Mouse (Mus musculus) c-Kit-positive CD71-positive TER-119-positive erythroid progenitor cells, embryonic 14.5 days (primary cell): ENCODE measurements around the gene Scnn1a.

Source experiments
- DNase-seq: peaks from one replicate; pipeline ENCODE4 v3.0.0-alpha.2; 2013; ENCODE audit warnings: low spot score

The Scnn1a gene

DNA sequence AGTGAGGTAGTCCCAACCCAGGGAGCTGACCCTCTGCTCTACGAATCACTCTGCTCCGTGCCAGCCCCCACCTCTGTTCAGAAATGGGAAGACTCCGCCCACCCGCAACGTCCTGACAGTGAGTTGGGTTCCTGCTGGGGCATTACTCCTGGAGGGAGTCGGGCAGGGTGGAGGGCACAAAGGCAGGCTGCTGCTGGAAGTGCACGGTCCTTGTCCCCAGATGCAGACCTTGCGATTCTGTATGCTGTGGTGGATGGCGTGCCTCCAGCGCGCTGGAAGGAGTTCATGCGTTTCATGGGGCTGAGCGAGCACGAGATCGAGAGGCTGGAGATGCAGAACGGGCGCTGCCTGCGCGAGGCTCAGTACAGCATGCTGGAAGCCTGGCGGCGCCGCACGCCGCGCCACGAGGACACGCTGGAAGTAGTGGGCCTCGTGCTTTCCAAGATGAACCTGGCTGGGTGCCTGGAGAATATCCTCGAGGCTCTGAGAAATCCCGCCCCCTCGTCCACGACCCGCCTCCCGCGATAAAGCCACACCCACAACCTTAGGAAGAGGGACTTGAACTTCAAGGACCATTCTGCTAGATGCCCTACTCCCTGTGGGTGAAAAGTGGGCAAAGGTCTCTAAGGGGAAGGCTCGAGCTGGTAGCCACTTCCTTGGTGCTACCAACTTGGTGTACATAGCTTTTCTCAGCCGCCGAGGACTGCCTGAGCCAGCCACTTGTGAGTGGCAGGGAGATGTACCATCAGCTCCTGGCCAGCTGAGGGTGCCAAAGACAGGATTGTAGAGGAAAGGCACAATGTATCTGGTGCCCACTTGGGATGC, 41.2 kb downstream of the Scnn1a start:
- DNase-seq = no peak

DNA sequence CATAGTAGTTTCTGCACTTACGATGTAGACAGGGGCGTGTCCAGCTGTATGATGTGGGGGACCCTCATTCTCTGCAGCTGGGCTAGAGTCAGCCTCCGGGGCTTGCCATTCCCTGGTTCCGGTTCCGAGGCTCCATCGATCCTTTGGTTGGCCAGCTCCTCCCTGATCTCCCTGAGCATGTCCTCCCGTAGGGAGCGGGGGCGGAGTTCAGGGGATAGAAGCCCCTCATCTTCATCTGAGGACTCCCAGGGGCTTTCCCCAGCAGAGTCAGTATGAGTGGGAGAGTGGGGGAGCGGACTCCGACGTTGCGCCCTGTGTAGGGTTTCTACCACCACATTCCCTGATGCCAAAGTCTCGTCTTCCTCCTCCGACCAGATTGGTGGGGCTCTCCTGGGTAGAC, 42.6 kb downstream of the Scnn1a start:
- DNase-seq = no peak

DNA sequence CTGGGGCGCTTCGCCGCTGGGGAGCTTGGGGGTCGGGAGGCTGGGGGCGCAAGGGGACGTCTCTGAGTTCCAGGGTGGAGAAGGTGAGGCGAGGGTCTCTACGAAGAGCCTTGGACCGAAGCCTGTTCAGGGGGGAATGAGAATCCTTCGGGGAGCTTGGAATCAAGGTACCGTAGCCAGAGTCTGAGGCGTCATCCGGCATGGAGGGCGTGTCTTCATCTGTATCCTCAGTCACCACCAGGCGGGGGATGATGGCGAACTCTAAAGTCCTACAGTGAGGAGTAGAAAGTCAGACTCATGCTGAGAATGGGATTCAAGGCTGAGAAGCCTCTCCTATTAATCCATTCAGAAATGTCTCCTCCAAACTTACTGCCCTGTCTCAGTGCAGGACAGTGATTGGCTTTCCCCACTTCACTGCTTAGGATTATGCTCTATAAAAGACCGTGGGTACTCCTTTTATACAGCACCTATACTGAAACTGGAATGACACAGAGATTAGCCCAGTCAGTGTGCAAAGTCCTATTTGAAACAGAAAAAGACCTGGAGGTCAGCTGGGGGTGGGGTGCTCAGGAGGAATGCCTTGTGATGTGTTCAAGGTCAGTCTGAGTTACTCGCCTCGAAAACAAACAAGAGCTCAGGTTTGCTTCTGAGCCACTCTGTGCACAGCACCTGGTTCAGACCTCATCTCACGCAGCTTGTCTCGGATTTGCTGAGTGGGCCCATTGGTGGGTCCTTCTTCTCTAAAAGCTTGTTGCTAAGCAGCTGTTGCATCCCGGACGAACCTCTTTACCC, 43.2 kb downstream of the Scnn1a start:
- DNase-seq = no peak

DNA sequence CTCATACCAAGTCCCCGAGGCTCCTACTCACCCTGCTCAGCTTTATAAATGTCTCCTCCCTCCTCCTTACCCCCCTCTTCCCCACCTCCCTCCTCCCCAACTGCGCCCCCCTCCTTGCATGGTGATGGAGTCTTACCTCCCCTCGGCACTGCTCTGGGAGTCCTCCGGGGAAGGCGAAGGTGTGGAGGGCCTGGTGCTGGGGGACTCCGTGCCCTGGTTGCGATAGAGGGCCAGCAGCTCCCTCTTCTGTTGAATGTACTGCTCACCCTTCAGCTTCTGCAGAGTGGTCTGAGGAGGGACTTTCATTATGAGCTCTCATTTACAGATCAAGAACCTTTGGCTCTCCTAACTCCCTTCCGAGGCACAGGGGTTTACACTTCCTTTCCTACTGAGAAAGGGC, 44.0 kb downstream of the Scnn1a start:
- DNase-seq = no peak

DNA sequence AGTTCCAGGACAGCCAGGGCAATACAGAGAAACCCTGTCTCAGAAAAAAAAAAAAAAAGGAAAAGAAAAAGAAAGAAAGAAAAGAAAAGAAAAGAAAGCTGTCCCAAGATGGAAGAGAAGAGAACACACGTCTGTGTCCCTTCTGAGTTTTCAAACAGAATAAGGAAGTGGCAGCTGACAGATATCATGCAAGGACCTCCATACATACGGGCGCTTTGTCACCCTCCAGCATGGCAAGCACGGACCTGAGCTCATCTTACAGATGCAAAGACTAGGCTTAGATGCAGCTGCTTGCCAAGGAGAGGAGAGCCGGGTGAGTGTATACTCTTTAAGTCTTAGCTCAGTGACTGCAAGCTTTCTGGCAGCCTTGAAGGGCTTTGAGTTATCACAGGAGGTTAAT, 45.1 kb downstream of the Scnn1a start:
- DNase-seq = no peak

DNA sequence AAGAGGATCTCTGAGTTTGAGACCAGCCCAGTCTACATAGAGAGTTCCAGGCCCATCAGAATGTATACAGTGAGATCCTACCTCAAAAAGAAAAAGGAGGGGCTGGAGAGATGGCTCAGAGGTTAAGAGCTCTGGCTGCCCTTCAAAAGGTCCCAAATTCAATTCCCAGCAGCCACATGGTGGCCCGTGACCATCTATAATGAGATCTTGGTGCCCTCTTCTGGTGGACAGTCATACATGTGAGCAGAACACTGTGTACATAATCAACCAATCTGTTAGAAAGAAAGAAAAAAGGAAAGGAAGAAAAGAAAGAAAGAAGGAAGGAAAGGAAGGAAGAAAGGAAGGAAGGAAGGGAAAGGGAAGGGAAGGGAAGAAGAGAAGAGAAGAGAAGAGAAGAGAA, 45.7 kb downstream of the Scnn1a start:
- no peak for DNase-seq

DNA sequence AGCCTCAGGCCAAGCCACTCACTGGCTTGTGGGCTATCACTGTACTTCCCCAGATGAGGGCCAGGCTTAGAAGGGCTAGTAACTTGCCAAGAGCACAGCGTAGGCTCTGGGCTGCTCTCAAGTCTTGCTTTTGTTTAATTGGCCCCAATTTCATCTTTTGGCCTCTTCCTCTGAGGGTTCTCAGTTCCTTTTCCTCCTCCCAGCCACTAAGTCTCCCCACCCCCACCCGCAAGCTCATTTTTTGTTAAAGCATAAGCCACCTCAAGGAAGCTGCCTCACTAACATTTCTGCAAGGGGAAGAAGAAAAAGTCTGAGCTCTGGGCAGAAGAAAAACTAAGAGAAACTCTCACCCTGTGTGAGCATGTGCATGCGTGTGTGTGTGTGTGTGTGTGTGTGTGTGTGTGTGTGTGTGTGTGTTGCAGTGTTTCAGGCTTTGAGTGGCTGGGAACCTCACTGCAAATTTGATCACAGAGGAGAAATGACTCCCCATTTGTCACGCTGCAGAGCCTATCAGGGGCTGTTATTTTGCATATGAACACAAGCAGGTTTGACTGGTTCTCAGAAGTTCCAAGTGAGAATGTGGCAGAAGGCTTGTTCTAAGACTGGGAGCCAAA, 47.4 kb downstream of the Scnn1a start:
- no peak for DNase-seq

DNA sequence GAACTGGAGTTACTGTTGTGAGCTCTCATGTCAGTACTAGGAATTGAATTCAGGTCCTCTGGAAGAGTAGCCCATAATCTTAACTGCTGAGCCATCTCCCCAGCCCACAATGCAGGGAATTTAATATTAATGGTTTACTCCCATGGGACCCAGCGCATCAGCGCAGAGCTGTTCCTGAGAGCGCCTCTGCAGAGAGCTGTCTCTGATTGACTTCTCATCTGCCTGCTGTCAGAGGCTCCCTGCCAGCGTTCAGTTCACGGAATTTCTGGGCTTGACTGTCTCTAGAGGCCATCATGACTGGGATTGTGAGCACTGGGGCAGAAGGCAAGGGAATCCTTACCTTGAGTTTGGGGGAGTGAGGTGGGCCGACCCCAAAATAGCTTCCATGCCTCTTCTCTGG, 56.6 kb downstream of the Scnn1a start:
- DNase-seq = no peak

DNA sequence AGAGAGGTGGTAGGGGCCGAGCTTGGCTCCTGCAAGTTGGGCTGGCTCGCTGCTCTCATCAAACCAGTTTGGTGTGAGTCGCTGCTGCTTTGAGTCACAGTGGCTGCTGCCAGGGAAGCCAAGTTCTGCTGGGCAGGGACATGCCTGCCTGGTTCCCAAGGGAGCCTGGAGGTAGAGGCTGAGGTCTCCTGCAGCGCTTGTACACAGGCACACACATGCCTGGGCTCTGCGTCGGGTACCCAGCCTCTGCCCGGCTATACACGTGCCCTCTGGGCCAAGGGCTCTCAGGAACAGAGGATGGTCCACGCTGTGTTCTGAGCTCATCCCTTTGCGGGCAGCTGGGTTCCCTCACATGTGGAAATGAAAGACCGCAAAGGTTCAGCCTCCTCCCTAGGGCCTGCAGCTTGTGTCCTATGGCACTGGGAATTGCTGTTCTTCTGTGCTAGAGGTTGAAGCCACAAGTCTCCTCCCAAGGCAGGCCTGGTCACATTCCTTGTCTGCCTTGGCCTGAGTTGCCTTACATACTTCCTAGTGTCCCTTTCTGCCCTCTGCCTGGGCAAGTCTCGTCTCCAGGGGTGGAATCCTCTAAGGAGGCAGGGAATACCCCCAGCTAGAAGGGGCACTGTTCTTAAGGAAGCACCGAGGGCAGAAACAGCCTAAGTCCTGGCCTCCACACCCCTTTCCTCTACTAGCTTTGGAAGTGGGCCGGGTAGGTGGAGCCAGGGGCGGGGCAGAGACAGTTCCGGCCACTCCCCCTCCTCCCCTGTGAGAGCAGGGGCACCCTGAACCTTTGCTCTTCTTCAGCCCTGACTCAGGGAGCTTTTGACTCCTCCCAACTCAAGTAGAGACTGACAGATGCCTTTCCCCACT, 57.4 kb downstream of the Scnn1a start:
- peak; percentile 22 for DNase-seq

DNA sequence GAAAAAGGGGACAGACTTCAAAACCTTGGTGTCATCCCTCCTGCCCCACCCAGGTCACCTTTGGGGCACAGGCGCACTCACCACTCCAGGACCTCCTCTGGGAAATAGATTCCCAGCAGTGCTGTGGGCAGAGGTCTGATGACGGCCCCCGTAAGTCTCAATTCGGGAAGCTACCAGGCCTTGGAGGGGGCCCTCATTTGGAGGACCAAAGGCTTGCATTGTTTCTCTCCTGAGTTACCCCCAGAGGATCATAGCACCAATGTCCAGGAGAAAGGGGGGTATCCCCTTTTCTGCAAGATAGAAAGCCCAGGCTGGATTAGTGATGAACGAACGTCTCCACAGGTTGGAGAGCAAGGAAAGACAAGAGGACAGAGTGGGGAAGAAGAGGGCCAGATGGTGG, 58.2 kb downstream of the Scnn1a start:
- DNase-seq = no peak

DNA sequence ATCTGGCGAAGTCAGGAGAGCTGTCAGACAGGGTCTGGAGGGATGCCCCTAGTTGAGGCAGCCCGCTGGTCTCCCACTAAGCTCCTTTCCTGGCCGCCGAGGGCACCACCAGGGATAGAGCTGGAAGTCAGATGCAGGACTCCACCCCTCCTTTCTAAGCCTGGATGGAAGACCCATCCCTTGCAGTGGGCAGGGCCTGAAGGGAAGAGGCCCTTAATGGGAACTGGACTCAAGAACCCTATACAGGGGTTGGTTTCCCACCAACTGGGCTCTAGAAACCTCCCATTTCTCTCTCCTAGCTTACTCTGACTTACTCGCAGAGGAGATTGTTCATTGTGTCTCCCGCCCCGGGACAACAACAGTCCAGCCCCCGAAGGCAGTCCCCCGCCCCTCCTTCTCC, 59.3 kb downstream of the Scnn1a start:
- DNase-seq = no peak

DNA sequence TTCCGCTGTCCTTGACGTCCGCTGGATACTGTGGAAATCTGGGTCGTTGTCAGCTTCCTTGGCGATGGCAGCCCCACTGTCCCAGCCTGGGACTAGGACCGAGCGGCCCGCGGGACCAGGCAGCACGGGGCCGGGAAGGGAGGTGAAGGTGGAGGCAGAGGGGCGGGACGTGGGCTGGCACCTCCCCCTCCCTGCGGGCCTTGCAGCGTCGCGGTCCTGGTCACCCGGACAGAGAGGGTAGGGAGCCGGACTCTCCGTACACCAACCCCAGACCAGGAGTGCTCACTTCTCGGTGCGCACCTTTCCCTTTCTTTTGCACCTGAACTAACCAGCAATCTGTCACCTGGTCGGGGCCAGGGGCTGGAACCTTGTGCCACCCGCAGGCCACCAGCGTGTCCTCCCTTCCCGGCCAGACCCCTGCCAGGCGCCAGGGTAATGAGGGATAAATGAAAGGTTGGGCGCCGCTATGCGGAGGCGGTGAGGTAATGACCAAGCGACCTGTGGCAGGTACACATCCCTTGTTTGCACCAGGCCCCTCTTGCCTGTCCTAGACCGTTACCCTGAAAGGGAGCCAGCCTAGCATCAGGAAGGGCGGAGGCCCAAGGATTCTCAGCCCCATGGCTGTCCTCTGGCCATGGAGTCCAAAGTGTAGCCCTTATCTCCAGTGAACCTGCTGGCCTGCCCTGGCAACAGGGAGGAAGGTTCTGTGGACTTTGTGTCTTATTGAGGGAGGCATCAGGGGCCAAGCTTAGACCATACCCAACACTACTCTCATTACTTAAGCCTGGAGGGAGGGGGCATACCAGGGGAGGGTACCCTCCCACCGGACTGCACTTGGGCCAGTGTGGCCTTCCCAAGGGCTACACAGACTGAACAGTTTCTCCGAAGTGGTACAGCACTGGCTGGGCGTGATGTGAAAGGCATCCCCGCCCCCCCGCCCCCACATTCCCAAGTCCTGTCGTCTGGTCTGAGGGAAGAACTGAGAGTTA, 60.2 kb downstream of the Scnn1a start, which contains the start of gene Plekhg6:
TSS of gene Plekhg6 (minus strand) at position 422 of the 989 bp plus-strand sequence.
- no peak for DNase-seq

DNA sequence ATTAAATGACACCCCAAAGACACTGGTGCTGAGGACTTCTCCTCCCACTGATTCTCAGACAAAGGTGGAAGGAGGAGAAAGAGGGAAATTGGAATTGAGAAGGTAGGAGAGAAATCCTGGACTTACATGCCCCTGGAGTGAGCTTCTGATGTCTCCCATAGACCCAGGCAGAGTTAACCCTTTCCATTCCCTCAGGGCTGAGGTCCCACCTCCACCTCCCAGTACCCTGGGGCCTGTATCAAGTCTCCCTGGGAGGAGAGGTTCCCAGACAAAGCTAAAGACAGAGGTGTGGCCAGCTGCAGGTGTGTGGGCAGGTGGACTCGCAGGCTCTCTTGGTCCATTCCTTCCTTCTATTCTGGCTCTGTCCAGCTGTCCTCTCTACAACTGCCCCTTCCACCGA, 61.6 kb downstream of the Scnn1a start:
- DNase-seq = no peak

DNA sequence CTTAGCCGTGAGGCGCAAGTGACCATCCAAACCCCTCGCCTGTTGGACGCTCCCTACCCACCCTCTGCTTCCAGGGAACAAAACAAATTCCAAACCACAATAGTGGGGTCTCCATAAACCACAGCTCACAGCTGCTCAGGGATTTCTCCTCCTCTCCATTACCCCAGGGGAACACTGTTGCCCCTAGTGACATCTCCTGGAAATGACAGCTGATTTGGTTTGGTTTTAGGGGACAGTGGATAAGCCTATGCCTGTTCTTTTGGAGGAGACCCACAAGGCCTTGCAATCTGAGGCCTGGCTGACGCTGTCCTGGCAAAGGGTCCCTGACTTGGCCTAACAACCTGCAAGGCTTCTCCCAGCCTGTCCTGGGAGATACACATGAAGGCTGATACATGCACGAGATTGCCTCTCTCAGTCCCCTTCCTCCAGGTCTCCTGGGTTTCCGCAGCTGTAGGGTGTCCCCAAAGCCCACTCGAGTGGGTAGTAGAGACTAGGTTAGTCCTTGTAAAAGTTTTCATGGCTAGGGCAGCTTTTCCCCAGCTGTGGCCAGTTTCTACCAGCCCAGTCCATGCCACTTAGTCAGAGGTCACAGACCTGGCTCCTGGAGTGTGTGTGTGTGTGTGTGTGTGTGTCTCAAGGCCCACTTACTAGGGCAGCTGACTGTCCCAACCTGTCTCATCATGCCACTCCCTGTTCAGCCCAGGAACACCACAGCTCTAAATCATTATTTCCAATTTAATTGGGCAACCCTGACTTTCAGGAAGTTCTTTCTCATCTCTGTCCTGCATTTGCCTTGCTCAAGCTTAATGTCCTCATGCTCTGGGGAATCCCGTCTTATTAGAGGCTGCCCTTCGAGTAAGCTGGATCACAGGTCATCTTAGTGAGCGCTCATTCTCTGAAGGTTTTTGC, 64.9 kb downstream of the Scnn1a start:
- no peak for DNase-seq

DNA sequence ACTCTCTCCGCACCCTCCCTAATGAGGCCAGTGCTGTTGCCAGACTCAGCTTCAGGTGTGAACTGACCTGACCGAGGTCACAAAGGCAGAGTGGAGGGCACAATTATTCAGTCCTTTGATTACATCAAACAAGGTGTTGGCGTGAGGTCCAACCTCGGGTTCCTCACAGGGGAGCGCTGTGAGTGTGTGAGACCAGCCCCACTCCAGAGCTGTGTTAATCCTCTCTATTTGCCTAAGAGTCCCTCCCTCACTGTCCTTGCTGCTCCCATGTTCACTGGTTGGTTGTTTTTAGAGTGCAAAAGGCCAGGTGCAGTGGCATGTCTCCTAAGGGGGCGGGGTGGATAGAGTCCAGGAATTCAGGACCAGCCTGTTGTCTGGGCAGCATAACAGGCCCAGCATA, 65.6 kb downstream of the Scnn1a start:
- DNase-seq = no peak

DNA sequence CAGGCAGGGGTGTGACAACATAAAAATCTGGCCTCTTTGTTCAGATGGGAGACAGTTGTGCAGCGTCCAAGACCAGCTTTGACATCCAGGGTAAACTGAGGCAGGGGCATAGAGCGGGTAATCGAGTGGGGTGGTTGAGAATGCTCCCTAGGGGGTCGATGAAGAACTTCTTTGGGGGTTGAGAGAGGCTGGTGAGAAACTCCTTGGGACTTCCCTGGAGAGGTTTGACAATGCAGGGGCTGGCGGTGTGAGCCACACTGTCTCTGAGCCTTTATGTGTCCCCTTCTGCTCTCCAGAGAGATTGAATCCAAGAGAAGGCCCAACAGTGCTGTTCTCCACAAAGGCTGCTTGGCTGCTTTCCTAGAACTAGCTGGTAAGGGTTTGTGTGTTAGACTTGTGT, 69.4 kb downstream of the Scnn1a start:
- DNase-seq = no peak
